Mouse (Mus musculus) E14TG2a.4 (cell line): Measurements from ENCODE around the gene Casp8ap2.

Experiments
- H3K27me3 ChIP-seq: 2 replicates; pipeline ENCODE4 v1.6.1; 2014; ENCODE audit warnings: low read length, control low read depth; ENCODE audit not compliant: insufficient read depth
- H3K36me3 ChIP-seq: 2 replicates; pipeline ENCODE4 v1.6.1; 2014; ENCODE audit warnings: low read length, control low read depth; ENCODE audit not compliant: insufficient read depth
- H3K4me1 ChIP-seq: replicated peaks from 2 replicates; pipeline ENCODE4 v1.6.1; 2014; ENCODE audit warnings: low read depth, low read length, control low read depth
- H3K4me3 ChIP-seq: replicated peaks from 2 replicates; pipeline ENCODE4 v1.5.1; 2014; ENCODE audit warnings: mild to moderate bottlenecking, low read length
- H3K9me3 ChIP-seq: 2 replicates; pipeline ENCODE4 v1.6.1; 2014; ENCODE audit warnings: low read length, control low read depth
- CTCF ChIP-seq: conservative IDR thresholded peaks from 2 replicates; pipeline ENCODE4 v1.5.1; 2014; ENCODE audit warnings: low read length
- NANOG ChIP-seq: IDR thresholded peaks from 2 replicates; pipeline ENCODE4 v1.6.1; 2014; ENCODE audit warnings: borderline replicate concordance, low read length, mixed read lengths
- POU5F1 ChIP-seq: IDR thresholded peaks from 2 replicates; pipeline ENCODE4 v1.6.1; 2014; ENCODE audit warnings: low read length, borderline replicate concordance

Gene Casp8ap2

GRCm38 (mm10) chr4:32575165-32575564, 40.1 kb upstream of the Casp8ap2 start:
- H3K4me3 ChIP-seq = no peak overlapping the region
- peaks cover 18% of the 10 kb centered on the region; the same call in 1 of the 2 replicates for H3K4me1 ChIP-seq
- H3K36me3 ChIP-seq = no peaks in the 10 kb centered on the region
- H3K9me3 ChIP-seq = no peaks in the 10 kb centered on the region
- H3K27me3 ChIP-seq = no peaks in the 10 kb centered on the region
- TF ChIP-seq POU5F1 (no peak), NANOG (no peak), CTCF (no peak)

DNA sequence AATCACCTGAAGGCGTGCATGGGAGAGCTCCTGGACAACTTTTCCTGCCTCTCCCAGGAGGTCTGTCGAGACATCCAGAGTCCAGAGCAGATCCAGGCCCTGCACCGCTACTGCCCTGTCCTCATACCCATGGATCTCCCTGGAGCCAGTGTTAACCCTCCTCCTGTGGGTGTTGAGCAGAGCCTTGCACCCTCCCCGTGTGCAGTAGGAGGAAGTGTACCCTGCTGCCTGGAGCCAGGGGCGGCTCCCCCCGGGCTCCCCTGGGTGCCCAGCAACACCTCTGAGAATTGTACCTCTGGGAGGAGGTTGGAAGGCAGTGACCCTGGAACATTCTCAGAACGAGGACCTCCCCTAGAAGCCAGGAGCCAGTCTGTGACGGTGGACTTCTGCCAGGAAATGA, 35.4 kb upstream of the Casp8ap2 start:
- Histone ChIP-seq H3K9me3 (no peaks in the 10 kb centered on the region), H3K27me3 (no peaks in the 10 kb centered on the region), H3K4me1 (peaks cover 17% of the 10 kb centered on the region), H3K4me3 (no peak overlapping the region), H3K36me3 (no peaks in the 10 kb centered on the region)
- TF ChIP-seq NANOG (no peak), CTCF (no peak), POU5F1 (no peak)

DNA sequence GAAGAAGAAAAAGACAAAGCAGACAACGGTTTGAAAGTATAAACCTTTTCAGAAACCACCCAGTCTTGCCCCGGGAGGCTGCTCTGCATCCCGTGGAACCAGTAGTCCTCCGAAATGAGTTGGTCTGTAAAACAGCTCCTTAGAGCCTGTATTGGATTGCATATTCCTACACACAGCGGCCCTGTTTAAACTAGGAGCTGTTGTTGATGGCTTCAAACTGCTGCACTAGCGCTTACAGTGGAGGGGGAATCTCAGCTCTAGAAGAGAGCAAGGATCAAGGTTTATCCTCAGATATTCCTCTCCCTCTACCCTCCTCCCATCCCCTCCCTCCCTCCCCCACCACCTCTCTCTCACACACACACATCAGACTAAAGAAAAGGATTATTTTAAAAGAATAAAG, 31.1 kb upstream of the Casp8ap2 start:
- Histone ChIP-seq H3K27me3 (no peaks in the 10 kb centered on the region), H3K4me3 (no peak overlapping the region), H3K36me3 (no peaks in the 10 kb centered on the region), H3K9me3 (no peaks in the 10 kb centered on the region), H3K4me1 (peaks cover 11% of the 10 kb centered on the region)
- no peak for TF ChIP-seq NANOG
- TF ChIP-seq POU5F1 = no peak
- TF ChIP-seq CTCF = no peak

DNA sequence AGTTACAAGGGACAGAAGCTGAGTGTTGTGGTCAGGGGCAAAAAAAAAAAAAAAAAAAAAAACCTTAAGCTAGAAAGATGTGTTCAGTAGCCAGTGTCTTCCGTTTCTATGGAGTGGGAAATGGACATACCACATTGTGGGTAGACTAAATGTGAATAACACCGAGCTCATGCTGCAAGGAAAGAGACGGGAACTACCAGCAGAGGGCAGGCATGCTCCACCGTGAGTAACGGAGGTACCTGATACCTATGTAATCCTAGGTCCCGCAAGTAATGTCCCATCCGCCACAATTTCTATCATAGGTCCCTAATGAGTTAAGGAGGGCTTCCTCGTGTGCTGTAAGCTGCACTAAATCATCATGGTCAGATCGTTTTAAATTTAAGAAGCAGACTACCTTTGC, 28.7 kb upstream of the Casp8ap2 start:
- H3K4me1 ChIP-seq = peaks cover 5% of the 10 kb centered on the region
- no peaks in the 10 kb centered on the region for H3K9me3 ChIP-seq
- no peaks in the 10 kb centered on the region for H3K36me3 ChIP-seq
- TF ChIP-seq CTCF (peak; percentile 54), POU5F1 (no peak)
- H3K4me3 ChIP-seq = no peak overlapping the region
- H3K27me3 ChIP-seq = no peaks in the 10 kb centered on the region

- H3K4me1 ChIP-seq = no peaks in the 10 kb centered on the region
- no peaks in the 10 kb centered on the region for H3K27me3 ChIP-seq
- no peak overlapping the region for H3K4me3 ChIP-seq
- no peaks in the 10 kb centered on the region for H3K36me3 ChIP-seq
- no peaks in the 10 kb centered on the region for H3K9me3 ChIP-seq
- TF ChIP-seq POU5F1 (no peak), CTCF (no peak)
Measured at GRCm38 (mm10) chr4:32587543-32587942, 27.7 kb upstream of the Casp8ap2 start.

DNA sequence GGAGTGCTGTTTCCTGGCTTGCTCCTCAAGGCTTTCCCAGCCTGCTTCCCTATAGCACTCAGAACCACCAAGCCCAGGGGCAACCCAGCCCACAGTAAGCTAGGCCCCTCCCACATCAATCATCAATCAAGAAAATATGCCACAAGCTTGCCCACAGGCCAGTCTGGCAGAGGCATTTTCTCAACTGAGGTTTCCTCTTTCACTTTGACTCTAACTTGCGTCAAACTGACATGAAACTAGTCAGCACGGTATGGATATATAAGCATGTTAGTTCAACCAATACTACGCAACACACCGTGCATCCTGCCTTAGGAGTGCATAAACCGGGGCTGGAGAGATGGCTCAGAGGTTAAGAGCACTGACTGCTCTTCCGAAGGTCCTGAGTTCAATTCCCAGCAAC, 27.0 kb upstream of the Casp8ap2 start:
- Histone ChIP-seq H3K4me3 (no peak overlapping the region), H3K4me1 (no peaks in the 10 kb centered on the region), H3K9me3 (no peaks in the 10 kb centered on the region), H3K36me3 (no peaks in the 10 kb centered on the region), H3K27me3 (no peaks in the 10 kb centered on the region)
- TF ChIP-seq NANOG (no peak), CTCF (no peak), POU5F1 (no peak)

- 0 out of 2 replicates have a peak, but pooled peaks have one; percentile 13 for TF ChIP-seq POU5F1
- no peak for TF ChIP-seq CTCF
- no peak for TF ChIP-seq NANOG
- H3K27me3 ChIP-seq = peaks cover 20% of the 10 kb centered on the region
- peaks cover 3% of the 10 kb centered on the region; the same call in 1 of the 2 replicates for H3K4me1 ChIP-seq
- no peak overlapping the region for H3K4me3 ChIP-seq
- H3K9me3 ChIP-seq = no peaks in the 10 kb centered on the region
- H3K36me3 ChIP-seq = no peaks in the 10 kb centered on the region
Measured at GRCm38 (mm10) chr4:32601135-32601534, 14.1 kb upstream of the Casp8ap2 start.

DNA sequence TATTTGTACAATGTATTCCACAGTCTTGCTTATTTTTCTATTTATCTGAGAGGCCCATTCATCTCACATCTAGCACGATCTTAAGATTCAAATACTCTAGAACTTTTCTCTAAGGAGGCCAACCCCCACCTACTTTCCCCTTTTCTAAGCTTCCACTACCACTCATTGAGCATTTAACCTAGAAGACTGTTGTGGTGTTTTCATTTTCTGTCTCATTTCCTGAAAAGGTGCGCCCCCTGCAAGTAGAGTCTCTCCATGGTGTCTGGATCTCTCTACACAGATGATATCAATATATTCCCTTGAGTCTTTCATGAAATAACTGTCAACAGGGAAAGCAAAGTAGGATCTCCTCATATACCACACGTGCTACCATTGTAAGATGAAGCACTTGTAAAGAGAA, 12.6 kb upstream of the Casp8ap2 start, which contains the start of gene Gja10:
Gja10 (minus strand) TSS at position 101 of the 400 bp plus-strand sequence.
- Histone ChIP-seq H3K9me3 (no peaks in the 10 kb centered on the region), H3K36me3 (no peaks in the 10 kb centered on the region), H3K4me1 (peaks cover 3% of the 10 kb centered on the region; the same call in 1 of the 2 replicates), H3K4me3 (no peak within 1 kb of the TSS), H3K27me3 (peaks cover 8% of the 10 kb centered on the region; the same call in 1 of the 2 replicates)
- TF ChIP-seq CTCF (no peak), NANOG (no peak), POU5F1 (no peak)

GRCm38 (mm10) chr4:32621637-32622036, 6.4 kb downstream of the Casp8ap2 start:
- H3K27me3 ChIP-seq = no peaks in the 10 kb centered on the region
- no peaks in the 10 kb centered on the region for H3K9me3 ChIP-seq
- peaks cover 41% of the 10 kb centered on the region for H3K4me1 ChIP-seq
- no peak overlapping the region for H3K4me3 ChIP-seq
- H3K36me3 ChIP-seq = peaks cover 53% of the 10 kb centered on the region
- TF ChIP-seq NANOG = no peak
- no peak for TF ChIP-seq CTCF
- no peak for TF ChIP-seq POU5F1
